Mouse (Mus musculus): Measurements from ENCODE around the gene Ccdc162. TPM values are rescaled to one million over a fixed set of nuclear protein-coding genes. Genes with fewer than 3 reads are reported as not detected.

Ccdc162 gene
- total RNA-seq, 2 experiments from 2014 or later = 0.10 to 0.74 TPM

GRCm38 (mm10) chr10:41546396-41547165 lies 169.9 kb downstream of the Ccdc162 start:
- DNase-seq = peak; percentile 6 to 13
- intact Hi-C loops (cut with DNase I) = no loop called here

DNA sequence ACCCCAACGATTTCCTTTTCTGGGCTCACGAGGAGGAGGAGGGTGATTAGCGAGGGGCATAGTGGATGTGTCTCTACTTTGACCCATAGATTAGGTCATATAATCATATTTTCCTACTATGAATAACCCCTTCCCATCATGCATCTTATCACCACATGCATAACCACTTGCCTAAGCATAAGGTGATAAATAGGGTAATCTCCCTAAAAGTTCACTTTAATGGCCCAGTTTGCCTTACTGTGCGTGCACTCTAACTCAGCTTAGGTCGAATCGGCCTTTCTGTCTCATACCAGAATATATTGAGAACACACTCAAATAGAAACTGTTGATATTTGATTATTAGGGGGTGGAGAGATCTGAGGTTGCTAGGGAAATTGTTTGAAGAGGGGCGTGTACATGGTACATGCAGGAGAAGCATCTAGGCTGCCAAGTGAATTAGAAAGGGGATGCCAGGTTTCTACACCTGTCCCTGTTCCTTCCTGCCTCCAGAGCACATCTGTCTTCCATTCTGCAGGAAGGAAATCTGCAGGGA lies 171.1 kb downstream of the Ccdc162 start:
- intact Hi-C loops (cut with DNase I) = no loop called here
- DNase-seq = no peak

DNA sequence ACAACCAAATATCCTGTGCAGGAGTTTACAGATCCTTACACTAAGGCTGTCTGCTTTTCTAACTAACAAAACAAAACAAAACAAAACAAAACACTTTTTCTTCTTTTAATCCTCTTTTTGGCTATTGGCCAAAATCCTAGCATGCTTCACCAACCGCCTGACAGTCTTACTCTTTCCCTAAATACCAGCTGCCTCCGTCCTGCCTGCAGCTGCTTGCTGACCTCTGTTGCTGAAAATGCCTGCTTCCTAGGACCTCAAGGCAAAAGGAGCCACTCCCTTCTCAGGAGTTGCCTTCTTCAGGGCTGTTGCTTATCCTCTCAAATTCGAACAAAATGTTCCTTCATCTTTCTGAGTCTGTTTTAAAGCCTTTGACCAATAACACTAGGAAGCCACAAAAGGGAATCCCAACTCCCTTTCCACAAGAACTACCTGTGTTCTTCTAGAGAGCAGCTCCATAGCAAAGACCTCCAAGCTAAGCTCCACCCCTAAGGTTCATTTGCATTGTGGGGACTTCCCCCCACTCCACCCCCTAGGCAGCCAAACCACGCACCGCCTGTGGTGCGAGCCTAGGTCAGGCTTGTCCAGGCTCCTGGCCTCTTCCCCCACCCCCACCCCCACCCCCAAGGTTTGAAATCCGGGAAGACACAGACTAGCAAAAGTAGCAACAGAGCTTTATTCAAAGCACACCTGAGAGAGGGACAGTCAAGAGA lies 171.8 kb downstream of the Ccdc162 start:
- DNase-seq = no peak
- intact Hi-C loops (cut with DNase I) = no loop called here

DNA sequence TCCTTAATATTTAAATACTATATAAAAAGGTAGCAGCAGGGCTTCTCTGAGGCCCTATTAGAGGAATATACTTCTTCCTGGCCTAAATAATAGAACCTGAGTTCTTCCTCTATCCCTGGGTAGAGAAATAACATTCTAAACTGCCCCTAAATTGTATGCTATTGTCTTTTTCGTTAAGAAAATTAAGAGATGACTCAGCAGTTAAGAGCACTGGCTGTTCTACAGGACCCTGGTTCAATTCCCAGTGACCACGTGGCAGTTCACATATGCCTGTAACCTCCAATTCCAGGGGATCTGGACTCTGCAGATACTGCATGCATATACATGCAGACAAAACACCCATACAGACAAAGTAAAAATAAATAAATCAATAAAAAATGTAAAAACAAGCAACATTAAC lies 172.6 kb downstream of the Ccdc162 start:
- no peak for DNase-seq
- intact Hi-C loops (cut with DNase I) = no loop called here

DNA sequence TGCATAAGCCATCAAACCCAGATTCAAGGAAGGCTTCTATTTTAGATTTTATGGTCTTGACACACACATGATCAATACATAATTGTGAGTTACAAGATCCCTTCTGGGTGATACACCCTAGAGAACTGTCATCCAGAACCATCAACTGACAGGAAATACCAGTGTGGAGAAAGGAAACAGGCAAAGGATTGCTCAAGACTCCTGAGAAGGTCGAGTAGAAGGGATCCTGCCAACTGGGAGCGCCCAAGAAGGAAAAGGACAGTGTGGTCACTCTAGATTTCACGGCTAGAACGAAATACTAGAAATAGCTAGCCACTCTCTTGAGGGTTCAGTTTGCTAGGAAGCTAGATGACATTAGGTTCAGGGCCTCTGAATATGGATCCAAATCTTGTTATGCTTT lies 173.0 kb downstream of the Ccdc162 start:
- DNase-seq = no peak
- intact Hi-C loops (cut with DNase I) = no loop called here

DNA sequence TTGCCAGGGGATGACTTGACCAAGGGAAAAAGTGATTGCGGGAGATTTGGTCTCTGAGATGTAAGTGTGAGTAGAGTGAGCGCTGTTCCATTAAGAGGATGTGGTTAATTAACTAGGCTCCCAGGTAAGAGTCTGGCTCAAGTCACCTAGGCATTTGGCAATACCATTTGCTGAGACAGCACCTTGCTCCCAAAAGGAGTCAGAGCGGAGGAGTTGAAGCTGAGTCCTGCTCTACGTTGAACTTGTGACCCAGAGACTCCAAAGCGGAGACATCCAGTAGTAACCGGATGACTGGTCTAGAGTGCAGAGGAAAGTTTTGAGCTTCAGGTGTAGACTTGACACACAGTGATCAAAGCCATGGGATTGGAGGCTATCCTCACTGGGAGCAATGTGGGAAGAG lies 174.4 kb downstream of the Ccdc162 start:
- no peak for DNase-seq
- intact Hi-C loops (cut with DNase I) = no loop called here

GRCm38 (mm10) chr10:41538986-41539385 lies 177.4 kb downstream of the Ccdc162 start:
- intact Hi-C loops (cut with DNase I) = no loop called here
- DNase-seq = no peak

DNA sequence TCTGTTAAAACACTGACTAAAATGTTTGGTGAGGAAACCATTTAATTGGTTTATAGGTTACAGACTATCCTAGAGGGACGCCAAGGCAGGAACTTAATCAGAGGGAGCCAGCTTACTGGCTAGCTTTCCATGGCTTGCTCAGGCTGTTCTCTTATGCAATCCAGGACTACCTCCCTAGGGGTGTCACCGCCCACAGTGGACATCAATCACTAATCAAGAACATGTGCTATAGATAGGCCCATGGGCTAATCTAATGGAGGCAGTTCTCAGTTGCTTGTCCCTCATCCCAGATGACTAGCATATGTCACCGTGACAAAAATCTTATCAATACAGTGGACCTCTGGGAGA lies 178.5 kb downstream of the Ccdc162 start:
- no peak for DNase-seq
- intact Hi-C loops (cut with DNase I) = no loop called here

- intact Hi-C loops (cut with DNase I) = no loop called here
- no peak for DNase-seq
These were observed 179.0 kb downstream of the Ccdc162 start for GRCm38 (mm10) chr10:41537226-41537982.

- intact Hi-C loops (cut with DNase I) = no loop called here
- no peak for DNase-seq
These were observed 179.7 kb downstream of the Ccdc162 start for GRCm38 (mm10) chr10:41536714-41537113.

DNA sequence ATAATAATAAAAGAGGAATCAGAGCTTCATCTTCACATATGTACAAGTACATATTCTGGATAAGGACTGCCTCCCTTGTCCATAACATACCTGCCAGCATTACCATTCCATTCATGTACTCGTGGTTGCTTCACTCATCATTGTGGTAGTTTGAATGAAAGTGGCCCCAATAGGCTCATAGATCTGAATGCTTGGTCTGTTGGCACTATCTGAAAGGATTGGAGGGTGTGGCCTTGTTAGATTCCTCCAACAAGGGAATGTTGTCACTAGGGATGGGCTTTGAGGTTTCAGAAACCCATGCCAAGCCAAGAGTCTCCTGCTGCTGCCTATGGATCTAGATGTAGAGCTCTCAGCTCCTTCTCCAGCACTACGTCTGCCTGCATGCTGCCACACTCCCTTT lies 180.4 kb downstream of the Ccdc162 start:
- DNase-seq = no peak

GRCm38 (mm10) chr10:41529972-41530371 lies 186.5 kb downstream of the Ccdc162 start:
- intact Hi-C loops (cut with DNase I) = no loop called here
- DNase-seq = no peak

More for the DNA sequence above, 180.4 kb downstream of the Ccdc162 start:
- intact Hi-C loops (cut with DNase I) = no loop called here

- DNase-seq = no peak
- intact Hi-C loops (cut with DNase I) = no loop called here
These were observed 190.7 kb downstream of the Ccdc162 start for GRCm38 (mm10) chr10:41525696-41526095.

- intact Hi-C loops (cut with DNase I) = loop anchor here (5.0 kb wide), 2 partner anchors 74 to 284 kb away; partner anchors contain the start of genes Cep57l1 and Sesn1
- DNase-seq = no peak
These were observed 193.0 kb downstream of the Ccdc162 start for GRCm38 (mm10) chr10:41523386-41523785.

DNA sequence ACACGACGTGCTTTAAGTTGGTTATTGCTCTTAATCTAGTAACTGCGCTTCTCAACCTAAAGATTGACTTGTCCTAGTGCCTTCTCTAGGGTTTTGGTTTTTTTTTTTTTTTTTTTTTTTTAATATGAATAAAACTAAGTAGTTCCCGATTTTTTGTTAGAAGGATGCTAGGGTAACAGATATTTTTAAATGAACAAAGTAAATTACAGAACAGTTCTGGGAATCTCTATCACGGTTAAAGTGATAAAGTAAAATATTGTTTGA lies 196.1 kb downstream of the Ccdc162 start:
- DNase-seq = no peak
- intact Hi-C loops (cut with DNase I) = loop anchor here (5.0 kb wide), 2 partner anchors 77 to 287 kb away; partner anchors contain the start of genes Cep57l1 and Sesn1

DNA sequence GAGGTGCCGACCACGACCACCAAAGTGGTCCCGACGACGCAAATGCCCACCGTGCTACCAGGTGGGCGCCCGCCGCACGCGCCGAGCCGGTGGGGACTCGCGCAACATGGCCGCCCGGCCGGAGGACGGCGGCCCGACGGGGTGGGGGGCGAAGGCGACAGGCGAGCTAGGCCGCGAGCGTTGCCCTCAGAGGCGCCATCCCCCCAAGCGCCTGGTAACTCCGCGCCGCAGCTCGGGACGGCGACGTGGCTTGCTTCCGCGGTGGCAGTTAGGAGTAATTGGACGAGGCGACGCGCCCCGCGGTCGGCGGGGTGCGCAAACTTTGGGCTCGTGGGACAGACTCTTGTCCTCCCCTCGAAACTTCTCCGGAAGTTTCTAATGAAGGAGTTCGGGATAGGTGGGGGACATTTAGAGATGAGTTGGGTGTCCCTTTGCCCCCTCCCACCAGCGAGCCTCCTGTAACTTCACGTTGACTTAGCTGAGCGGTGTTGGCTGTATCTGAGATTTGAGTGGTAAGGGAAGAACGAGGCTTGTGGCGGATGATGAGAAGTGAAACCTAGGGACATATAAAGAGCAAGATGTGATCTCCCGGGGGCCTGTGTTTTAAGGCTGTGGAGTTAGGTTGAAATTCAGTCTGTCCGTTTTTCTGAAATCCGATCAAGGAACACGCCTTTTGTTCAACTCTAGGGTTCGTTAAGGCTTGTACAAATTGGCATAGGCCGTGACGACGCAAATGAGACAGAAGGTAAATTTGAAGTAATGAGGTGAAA lies 196.6 kb downstream of the Ccdc162 start:
- intact Hi-C loops (cut with DNase I) = loop anchor here (5.0 to 10.0 kb wide), 4 partner anchors 77 to 775 kb away; partner anchors contain the start of genes Cep57l1 and Sesn1
- peak; percentile 60 to 71 for DNase-seq

GRCm38 (mm10) chr10:41518981-41519618 lies 197.3 kb downstream of the Ccdc162 start, which contains the start of gene Cd164:
Gene Cd164 (plus strand): TSS chr10:41519414.
- peak; percentile 94 to 95 for DNase-seq
- intact Hi-C loops (cut with DNase I) = loop anchor here (1.0 to 10.0 kb wide), 3 partner anchors 165 to 776 kb away; no protein-coding TSS in a partner anchor

DNA sequence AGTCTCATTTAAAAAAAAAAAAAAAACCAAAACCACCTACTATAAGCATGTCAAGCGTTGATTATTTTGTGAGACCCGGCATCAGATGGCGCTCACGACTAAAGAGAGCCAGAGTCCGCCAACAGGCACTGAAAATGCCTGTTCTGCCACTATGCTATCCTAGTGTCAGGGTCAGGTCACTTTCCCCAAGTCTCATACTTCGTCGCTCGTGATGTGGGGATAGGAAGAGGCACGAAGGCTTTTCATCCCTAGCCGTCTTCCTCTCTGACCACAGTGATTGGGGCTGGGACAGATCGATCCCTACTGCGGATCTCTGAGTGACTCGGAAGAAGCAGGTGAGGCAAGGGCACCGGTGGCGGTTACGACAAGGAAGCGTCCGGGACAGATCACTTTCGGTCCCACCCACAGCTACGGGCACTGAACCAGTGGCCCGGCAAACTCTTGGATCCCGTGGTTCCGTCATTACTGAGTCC lies 197.9 kb downstream of the Ccdc162 start:
- DNase-seq = peak; percentile 67 to 74
- intact Hi-C loops (cut with DNase I) = loop anchor here (1.0 to 10.0 kb wide), 3 partner anchors 166 to 776 kb away; no protein-coding TSS in a partner anchor

DNA sequence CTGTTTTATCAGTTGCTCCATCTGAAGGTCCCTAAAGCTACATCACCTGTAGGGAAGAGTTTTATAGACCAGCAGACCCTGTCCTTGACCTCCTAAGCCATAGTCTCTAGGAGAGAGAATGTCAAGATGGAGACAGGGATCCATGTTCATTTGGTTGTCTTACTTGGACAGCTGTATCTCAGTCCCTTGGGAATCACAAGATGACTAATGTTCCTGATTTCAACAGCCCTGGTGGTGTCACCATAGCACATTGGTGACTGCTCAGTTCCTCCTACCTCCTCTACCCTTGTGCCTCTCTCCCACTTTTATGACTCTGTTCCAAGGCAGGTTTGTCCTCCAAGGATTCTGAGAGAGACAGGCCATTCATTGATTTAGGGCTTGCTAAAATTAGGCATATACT lies 201.5 kb downstream of the Ccdc162 start:
- intact Hi-C loops (cut with DNase I) = loop anchor here (10.0 kb wide), 2 partner anchors 470 to 780 kb away; no protein-coding TSS in a partner anchor
- DNase-seq = no peak

Data from heart, postnatal 14 days (tissue).